Mouse (Mus musculus): Measurements from ENCODE around the gene Hjurp.
"Not testable (repeated sequence)": the region's sequence is repeated elsewhere in the genome, so short reads cannot be mapped to it uniquely, and the experiment has no call there.

Gene Hjurp

DNA sequence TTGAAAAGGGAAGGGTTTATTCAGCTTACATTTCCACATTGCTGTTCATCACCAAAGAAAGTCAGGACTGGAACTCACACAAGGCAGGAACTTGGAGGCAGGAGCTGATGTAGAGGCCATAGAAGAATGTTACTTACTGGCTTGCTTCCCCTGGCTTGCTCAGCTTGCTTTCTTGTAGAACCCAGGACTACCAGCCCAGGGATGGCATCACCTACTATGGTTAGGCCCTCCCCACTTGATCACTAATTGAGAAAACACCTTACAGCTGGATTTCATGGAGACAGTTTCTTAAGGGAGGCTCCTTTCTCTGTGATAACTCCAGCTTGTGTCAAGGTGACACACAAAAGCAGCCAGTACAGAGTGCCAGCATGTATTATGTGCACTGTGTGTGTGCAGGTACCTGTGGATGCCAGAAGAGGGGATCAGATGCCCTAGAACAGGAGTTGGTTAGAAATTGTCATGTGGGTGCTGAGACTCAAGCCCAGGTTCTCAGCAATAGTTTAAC is 54.4 kb downstream of the Hjurp start:
- DNase-seq (ENCODE audit: low spot score) = not testable (repeated sequence)

DNA sequence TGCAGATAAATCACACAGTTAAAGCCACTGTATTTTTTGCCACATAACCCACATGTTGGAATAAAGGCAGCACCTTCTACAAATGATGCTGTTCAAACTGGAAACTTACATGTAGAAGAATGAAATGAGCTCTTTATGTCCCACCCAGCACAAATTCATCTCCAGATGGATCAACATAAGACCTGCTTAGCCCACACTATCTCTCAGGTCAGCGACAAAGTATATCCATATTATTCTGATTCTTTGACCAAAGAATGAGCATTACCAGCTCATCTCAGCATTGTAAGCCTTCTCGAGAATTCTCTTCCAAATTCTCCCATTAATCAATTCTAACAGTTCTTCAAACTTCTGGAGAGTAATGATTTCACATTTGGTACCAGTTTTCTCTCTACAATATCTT is 55.2 kb downstream of the Hjurp start:
- no peak for DNase-seq (ENCODE audit: low spot score)

DNA sequence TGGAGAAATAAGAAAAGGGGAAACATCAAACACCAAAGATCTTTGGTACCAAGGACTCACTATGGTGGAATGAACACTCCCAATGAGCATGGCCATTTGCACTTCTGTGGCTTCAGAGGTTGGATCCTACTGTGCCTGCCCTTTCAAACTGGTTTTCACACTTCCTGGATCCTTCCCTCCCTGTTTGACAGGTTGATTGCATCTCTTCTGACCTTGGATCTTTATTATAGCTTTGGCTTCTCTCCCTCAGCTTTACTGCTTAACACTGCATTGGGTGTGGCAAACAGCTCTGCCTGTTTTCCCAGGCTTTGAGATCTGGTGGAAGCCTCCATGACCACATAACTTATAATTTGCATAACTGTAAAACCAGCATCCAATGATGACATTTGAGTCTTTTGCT is 57.1 kb downstream of the Hjurp start:
- peak; percentile 29 for DNase-seq (ENCODE audit: low spot score)

DNA sequence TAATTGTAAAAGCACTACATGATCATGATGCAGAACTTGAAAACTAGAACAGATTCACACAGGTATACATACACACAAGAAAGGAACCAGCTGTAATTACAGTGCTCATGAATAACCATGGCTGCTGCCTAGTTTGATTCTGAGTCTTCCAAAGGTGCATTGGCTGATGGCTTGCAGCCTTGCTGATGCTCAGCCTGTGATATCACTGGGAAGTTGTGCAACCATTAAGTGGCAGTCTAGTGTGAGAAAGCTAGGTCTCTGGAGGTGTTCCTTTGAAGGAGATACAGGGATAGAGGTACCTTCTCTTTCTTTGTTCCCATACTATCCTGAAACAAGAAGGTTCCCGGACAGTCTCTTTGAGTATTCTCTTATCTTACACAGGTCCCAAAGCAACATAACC is 58.4 kb downstream of the Hjurp start:
- DNase-seq (ENCODE audit: low spot score) = no peak

DNA sequence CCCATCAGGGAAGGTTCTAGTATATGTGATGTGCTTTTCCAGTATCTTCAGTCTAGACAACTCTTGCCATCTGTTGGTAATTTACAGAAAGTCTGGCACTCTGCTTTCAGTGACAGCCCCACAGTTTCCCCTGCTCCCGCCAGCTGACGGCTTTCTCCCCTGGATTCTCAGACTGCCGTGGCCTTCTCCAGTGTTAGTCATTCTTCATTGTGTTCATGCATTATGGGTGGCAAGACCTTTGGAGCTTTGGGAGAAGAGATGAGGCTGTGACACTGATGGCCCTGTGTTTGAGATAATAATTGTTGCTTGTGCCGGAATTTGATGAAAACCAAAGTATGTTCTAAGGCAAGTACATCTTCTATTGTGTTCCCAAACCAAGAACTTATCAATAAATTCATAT is 58.8 kb downstream of the Hjurp start:
- DNase-seq (ENCODE audit: low spot score) = no peak

DNA sequence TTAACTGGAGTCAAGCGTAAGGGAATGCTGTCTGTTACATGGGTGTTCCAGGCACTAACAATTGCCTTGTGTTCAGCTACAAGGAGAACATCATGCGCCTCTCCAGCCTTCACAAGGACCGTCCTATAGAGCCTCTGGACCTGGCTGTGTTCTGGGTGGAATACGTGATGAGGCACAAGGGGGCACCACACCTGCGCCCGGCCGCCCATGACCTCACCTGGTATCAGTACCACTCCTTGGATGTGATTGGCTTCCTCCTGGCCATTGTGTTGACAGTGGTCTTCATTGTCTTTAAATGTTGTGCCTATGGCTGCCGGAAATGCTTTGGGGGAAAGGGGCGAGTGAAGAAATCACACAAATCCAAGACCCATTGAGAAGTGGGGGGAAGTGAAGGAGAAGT is 59.4 kb downstream of the Hjurp start:
- DNase-seq (ENCODE audit: low spot score) = no peak

DNA sequence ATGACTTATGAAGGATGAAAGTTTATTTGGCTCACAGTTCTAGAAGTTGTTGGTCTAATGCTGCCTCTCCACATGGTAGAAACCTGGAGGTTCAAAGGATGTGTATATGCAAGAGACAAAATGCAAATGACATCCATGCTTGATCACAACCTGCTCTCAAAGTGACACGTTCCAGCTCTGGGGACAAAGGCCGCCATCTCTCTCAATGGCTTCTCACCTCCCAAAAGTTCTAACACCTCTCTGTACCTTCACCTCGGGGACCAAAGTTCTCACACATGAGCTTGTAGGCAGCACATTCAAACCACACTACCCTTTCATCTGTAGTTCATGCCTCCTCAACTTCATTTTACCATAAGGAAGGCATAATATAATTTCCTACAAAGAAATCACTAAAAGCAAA is 59.9 kb downstream of the Hjurp start:
- DNase-seq (ENCODE audit: low spot score) = no peak

DNA sequence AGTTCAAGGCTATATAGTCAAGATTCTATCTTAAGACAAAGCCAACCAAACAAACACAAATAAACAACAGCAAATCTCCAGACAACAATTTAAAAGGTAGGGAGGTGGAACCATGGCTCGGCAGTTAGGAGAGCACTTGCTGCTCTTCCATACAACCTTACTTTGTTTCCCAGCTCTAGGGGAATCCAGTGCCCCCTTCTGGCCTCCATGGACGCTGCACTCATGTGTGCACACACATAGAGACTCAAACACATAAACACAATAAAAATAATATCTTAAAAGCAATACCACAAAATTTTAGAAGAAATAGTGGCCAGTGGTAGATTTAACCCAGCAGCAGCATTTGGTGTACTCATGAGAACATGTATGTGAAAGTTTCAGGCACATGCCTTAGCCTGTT is 60.3 kb downstream of the Hjurp start:
- DNase-seq (ENCODE audit: low spot score) = no peak

DNA sequence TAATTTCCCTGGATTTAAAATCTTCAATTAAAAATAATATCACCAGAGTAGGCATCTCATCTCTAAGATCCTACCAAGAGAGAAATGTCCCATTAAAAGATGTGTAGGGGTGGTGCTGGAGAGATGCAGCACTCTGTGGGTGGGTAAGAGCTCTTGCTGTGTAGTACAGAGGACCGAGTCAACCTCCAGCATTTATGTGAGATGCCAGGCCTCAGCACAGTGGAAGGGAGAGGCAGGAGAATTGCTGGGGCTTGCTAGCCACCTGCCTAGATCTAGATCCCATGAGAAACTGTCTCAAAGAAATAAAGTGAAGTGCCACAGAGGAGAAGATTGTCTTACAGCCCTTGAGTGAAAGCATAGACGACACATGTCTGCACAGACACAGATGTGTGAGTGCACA is 60.9 kb downstream of the Hjurp start:
- no peak for DNase-seq (ENCODE audit: low spot score)

DNA sequence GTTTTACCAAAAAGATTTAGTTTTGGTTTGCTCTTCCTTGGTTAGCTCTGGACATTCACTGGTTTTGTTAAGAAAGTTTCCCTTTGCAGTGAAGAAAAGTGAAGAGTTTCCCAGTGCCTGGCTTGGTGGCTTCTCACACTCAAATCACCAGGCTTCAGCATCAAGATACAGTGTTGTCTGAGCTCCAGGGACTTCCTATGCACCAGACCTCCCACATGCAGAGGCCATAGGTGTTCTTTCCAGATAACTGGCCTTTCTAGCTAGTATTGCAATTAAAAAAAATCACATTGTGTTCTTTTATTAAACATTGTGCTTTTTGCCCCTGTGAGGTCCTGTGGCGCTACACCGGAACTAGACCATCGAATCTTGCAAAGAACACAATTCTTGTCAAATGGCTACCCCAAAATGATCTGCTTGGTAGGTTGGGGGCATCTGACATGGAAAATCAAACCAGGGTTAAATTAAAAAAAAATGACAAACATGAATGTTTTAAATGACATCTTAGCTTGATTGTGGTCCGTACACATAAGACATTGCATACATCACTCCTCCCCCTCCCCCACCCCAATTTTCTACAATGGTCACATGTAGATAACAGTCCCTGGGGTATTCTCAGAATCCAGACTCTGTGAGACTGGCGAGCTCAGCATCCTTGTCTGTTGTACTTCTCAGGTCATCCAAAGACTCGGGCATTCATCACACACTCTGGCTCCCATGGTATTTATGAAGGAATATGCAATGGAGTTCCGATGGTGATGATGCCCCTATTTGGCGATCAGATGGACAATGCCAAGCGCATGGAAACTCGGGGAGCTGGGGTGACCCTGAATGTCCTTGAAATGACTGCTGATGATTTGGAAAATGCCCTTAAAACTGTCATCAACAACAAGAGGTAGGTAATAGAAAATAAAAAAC is 61.7 kb downstream of the Hjurp start:
- no peak for DNase-seq (ENCODE audit: low spot score)

DNA sequence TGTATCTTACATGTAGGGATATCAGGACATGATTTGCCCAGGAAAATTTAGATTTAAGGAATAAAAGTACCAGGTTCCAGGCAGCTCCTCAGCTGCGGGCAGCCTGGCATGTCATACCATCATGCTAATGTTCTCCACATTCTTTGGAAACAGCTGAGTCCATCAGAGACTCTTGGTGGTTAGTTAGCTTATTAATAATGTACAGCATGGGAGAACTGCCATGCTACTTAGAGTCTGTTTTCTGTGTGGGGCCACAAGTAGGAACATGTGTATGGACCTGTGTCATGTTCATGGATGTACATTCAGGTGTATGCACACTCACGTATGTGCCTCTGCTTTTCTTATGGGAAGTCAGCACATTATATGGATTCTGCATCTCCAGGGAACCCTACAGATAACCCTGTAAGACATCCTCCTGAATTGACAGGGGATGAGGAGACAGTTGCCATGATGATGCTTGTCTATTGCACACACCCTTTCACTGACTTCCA is 62.9 kb downstream of the Hjurp start:
- DNase-seq (ENCODE audit: low spot score) = no peak

DNA sequence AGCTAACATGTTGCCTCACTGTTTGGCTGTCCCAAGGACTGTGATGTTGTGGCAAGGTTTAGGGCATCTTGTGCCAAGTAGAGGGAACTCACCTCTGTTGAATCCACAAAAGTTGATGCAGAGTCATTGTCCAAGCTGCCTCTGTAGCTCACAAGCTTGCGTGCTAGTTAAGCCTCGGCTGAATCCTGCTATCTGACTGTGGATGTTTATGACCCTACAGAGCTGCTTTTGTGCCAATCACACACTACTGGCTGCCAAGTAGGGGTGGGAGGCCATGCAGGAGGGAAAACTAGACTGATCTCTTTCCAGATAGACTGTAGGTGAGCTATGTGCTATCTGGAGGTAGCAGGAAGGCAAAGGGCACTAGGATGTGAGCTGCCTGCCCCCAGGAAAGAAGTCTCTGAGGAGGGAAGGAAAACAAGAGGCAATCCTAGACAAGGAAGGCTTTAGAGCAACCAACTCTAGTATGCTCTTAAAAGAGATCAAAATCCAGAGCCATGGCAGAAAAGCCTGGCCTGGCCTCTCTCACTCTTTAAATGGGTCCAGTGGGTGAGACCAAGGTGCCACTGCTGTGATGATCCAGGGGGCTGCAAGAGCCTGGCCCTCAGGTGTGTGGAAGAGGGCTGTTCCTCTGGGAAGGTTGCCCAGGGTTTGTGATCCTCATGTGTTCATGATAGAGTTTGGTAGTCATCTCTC is 63.5 kb downstream of the Hjurp start:
- no peak for DNase-seq (ENCODE audit: low spot score)

DNA sequence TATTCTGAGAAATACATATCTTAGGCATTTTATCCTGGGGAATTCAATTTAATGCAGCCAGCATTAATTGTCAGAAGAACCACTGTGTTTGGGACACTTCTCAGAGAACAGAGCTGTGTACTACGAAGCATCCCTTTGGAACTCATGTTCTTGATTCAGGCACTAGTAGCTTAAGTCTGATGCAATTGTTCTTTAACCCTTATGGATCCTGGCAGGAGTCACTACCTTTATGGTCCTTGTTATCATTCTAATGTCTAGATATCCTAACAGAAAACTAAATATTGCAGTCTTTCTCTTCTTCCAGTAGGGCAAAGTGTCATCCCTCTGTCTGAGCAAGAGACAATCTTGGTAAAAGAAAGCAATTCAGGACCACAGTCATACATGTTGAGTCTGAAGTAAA is 64.4 kb downstream of the Hjurp start:
- no peak for DNase-seq (ENCODE audit: low spot score)

Data from urinary bladder, postnatal 25 days (tissue).